Mouse (Mus musculus): ENCODE measurements around the gene Cacna1b. TPM values are rescaled to one million over a fixed set of nuclear protein-coding genes. Genes with fewer than 3 reads are reported as not detected.

Gene Cacna1b
- polyA plus RNA-seq, 1 experiment: 1.6 TPM

Other genes starting within 250 kb of the Cacna1b start
- 47.7 and 52.6 TPM in 2 replicates for gene Ehmt1, start 156.5 kb upstream of the Cacna1b start, polyA plus RNA-seq (2012; rRNA removed)
- gene Arrdc1, start 172.1 kb upstream of the Cacna1b start, polyA plus RNA-seq (2012; rRNA removed): 89.6 and 140 TPM in 2 replicates
- gene Zmynd19, start 186.6 kb upstream of the Cacna1b start, polyA plus RNA-seq (2012; rRNA removed): 9.4 and 11.7 TPM in 2 replicates
- gene Dph7, start 199.2 kb upstream of the Cacna1b start, polyA plus RNA-seq (2012; rRNA removed): 20.3 and 22.1 TPM in 2 replicates
- gene Mrpl41, start 211.9 kb upstream of the Cacna1b start, polyA plus RNA-seq (2012; rRNA removed): 61.3 and 66.0 TPM in 2 replicates
- 17.2 and 24.1 TPM in 2 replicates for gene Pnpla7, start 212.9 kb upstream of the Cacna1b start, polyA plus RNA-seq (2012; rRNA removed)

Data from urinary bladder, adult 2 months (tissue).